Mouse (Mus musculus) stomach, embryonic 16.5 days (tissue): ENCODE data around the gene Gprc5c. TPM values are rescaled to one million over a fixed set of nuclear protein-coding genes. Genes with fewer than 3 reads are reported as not detected.

Experiments used
- ATAC-seq: fragments of 200-750 bp; cut with Nextera tagmentation; 2 replicates; pipeline ENCODE4 v1.8.0; 2017; ENCODE audit warnings: moderate number of reproducible peaks, moderate TSS enrichment; ENCODE audit not compliant: insufficient read depth, low FRiP score
- H3K27ac ChIP-seq: fragments of 300-500 bp; sonication (generic); 2 replicates; pipeline ENCODE4 v1.5.1; 2014; ENCODE audit warnings: low read length
- H3K27me3 ChIP-seq: fragments of 300-500 bp; sonication (generic); 2 replicates; pipeline ENCODE4 v1.6.1; 2014; ENCODE audit warnings: low read length, control low read depth, mixed read lengths; ENCODE audit not compliant: control insufficient read depth, insufficient read depth
- H3K36me3 ChIP-seq: fragments of 300-500 bp; sonication (generic); 2 replicates; pipeline ENCODE4 v1.6.1; 2014; ENCODE audit warnings: low read length; ENCODE audit not compliant: control insufficient read depth, insufficient read depth
- H3K4me1 ChIP-seq: fragments of 300-500 bp; sonication (generic); 2 replicates; pipeline ENCODE4 v1.6.1; 2014; ENCODE audit warnings: low read length, control low read depth, mixed read lengths; ENCODE audit not compliant: control insufficient read depth, insufficient read depth
- H3K4me2 ChIP-seq: fragments of 300-500 bp; sonication (generic); 2 replicates; pipeline ENCODE4 v1.6.1; 2014; ENCODE audit warnings: low read depth, low read length, mixed read lengths
- H3K4me3 ChIP-seq: fragments of 300-500 bp; sonication (generic); replicated peaks from 2 replicates; pipeline ENCODE4 v1.5.1; 2014; ENCODE audit warnings: mild to moderate bottlenecking, low read length
- H3K9ac ChIP-seq: fragments of 300-500 bp; sonication (generic); 2 replicates; pipeline ENCODE4 v1.6.1; 2014; ENCODE audit warnings: low read length
- H3K9me3 ChIP-seq: fragments of 300-500 bp; sonication (generic); replicated peaks from 2 replicates; pipeline ENCODE4 v1.6.1; 2016; ENCODE audit warnings: low read length, control low read depth; ENCODE audit not compliant: control insufficient read depth
- WGBS: fragments of 180-500 bp; shearing (Covaris S2); extraction: QIAGEN DNeasy Blood & Tissue Kit; methylation state at CpG from one replicate; pipeline ENCODE4 v1.1.7; 2014; 5-methylcytosine and 5-hydroxymethylcytosine counted together
- polyA plus RNA-seq: library from polyadenylated mRNA; unstranded; fragments of >200 nt; fragmentation: Nextera tagmentation; extraction: Ambion mirVana; gene quantifications from 2 replicates; pipeline ENCODE4 v1.2.1, GENCODE M21; 2015

The Gprc5c gene
- polyA plus RNA-seq, 1 experiment from 2014 or later: 23.0 TPM

- Histone ChIP-seq H3K9ac (no peak overlapping the region), H3K4me1 (peaks cover 3% of the 10 kb centered on the region; the same call in 1 of the 2 replicates), H3K27me3 (no peaks in the 10 kb centered on the region), H3K27ac (no peak overlapping the region), H3K4me3 (no peak overlapping the region), H3K4me2 (no peak overlapping the region), H3K9me3 (no peaks in the 10 kb centered on the region), H3K36me3 (no peaks in the 10 kb centered on the region)
- no peak for ATAC-seq
These were observed 29.2 kb downstream of the Gprc5c start for GRCm38 (mm10) chr11:114880185-114880584.

DNA sequence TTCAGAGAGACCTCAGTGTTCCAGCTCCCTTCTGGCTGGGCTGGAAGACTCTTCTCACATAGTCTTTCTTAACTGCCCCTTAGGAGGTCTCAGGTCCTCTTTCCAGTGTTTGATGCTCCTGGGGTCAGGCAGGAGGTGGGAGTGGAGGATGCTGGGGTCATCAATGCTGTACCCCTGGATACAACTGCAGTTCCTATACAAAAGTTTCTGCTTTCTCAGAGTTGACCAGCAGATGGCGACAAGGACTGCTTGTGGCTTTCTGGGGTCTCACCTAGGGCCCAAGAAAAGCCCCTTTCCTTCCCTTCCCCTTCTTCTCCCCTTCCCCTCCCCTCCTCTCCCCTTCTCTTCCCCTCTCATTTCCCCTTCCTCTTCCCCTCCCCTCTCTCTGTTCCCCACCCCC lies 29.6 kb downstream of the Gprc5c start:
- WGBS: 0% methylated on average over 1 of the region's 1 CpGs
- ATAC-seq: no peak
- Histone ChIP-seq H3K27ac (no peak overlapping the region), H3K9me3 (no peaks in the 10 kb centered on the region), H3K4me2 (no peak overlapping the region), H3K4me1 (peaks cover 3% of the 10 kb centered on the region; the same call in 1 of the 2 replicates), H3K36me3 (no peaks in the 10 kb centered on the region), H3K4me3 (no peak overlapping the region), H3K9ac (no peak overlapping the region), H3K27me3 (no peaks in the 10 kb centered on the region)

- WGBS: 91% methylated on average over 4 of the region's 4 CpGs
These were observed 32.4 kb downstream of the Gprc5c start for GRCm38 (mm10) chr11:114883251-114883789.

DNA sequence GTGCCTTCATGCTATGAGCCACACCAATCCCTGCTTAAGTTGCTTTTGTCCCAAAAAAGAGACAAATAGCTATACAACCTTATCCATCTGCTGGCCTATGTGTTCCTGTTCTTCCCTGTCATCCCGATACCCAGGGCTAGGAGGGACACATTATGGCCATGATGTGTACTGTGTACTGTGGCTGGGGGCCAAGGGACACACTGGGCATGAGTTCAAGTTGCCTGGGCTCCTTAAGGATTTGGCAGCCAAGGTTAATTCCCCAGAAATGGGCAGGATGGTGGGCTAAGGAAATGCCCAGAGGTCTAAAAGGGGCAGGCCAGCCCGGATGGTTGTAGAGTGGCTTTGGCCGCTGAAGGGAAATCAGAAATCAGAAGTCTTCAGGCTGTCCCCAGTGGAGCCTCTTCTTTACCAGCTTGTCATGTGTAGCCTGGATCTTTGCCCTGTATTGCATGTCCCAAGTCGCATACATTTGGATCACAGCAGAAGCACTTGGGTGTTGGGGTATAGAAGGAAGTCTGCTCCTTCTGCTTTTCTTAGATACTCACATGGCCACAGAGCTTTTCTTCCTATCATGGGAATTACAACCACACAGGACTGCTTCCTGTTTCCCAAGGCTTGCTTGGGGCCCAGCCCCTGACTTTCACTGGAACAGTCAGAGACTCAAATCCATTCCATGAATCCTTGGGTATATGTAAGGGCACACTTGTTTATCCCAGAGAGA lies 33.6 kb downstream of the Gprc5c start:
- no peaks in the 10 kb centered on the region for H3K36me3 ChIP-seq
- peaks cover 3% of the 10 kb centered on the region; the same call in 1 of the 2 replicates for H3K4me1 ChIP-seq
- H3K9me3 ChIP-seq: no peaks in the 10 kb centered on the region
- 84% methylated on average over 4 of the region's 4 CpGs for WGBS
- H3K4me3 ChIP-seq: no peak overlapping the region
- no peak for ATAC-seq
- H3K27me3 ChIP-seq: no peaks in the 10 kb centered on the region
- no peak overlapping the region for H3K9ac ChIP-seq
- H3K4me2 ChIP-seq: no peak overlapping the region
- no peak overlapping the region for H3K27ac ChIP-seq

More at GRCm38 (mm10) chr11:114883251-114883789, 32.4 kb downstream of the Gprc5c start:
- Histone ChIP-seq H3K4me1 (peaks cover 3% of the 10 kb centered on the region; the same call in 1 of the 2 replicates), H3K9me3 (no peaks in the 10 kb centered on the region), H3K27ac (no peak overlapping the region), H3K4me3 (no peak overlapping the region), H3K4me2 (no peak overlapping the region), H3K9ac (no peak overlapping the region), H3K27me3 (no peaks in the 10 kb centered on the region), H3K36me3 (no peaks in the 10 kb centered on the region)
- ATAC-seq: no peak

DNA sequence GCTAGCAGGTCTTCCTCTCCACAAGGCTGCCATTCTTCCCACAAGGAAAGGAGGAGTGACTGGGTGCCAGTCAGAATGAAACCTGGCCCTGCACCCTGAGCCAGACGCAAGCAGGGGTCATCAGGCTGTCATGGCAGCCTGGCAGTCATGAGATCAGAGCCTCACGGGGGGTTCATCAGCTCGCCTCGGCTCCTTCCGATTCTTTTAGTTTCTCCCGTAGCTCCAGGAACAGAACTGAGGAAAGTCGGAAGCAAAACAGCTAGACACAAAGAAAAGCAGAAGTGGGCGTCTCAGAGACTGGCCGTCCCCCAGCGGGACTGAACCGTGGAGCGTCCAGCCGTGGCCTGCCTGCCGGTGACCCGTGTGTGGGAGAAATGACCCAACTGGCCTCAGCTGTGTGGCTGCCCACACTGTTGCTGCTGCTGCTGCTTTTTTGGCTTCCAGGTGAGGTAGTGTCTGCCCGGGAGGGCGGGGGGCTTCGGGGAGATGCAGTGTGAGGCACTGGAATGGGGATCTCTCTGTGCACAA lies 39.1 kb downstream of the Gprc5c start, which contains the start of gene Cd300a:
Gene Cd300a, plus strand, starts transcription at position 51 of the 528 bp plus-strand sequence.
- ATAC-seq: no peak
- no peaks in the 10 kb centered on the region for H3K27me3 ChIP-seq
- H3K4me1 ChIP-seq: no peaks in the 10 kb centered on the region
- no peak within 1 kb of the TSS for H3K4me3 ChIP-seq
- no peaks in the 10 kb centered on the region for H3K36me3 ChIP-seq
- H3K4me2 ChIP-seq: no peak within 1 kb of the TSS
- no peak within 1 kb of the TSS for H3K27ac ChIP-seq
- WGBS: 70% methylated on average over 18 of the region's 18 CpGs
- H3K9me3 ChIP-seq: no peaks in the 10 kb centered on the region
- H3K9ac ChIP-seq: no peak within 1 kb of the TSS

DNA sequence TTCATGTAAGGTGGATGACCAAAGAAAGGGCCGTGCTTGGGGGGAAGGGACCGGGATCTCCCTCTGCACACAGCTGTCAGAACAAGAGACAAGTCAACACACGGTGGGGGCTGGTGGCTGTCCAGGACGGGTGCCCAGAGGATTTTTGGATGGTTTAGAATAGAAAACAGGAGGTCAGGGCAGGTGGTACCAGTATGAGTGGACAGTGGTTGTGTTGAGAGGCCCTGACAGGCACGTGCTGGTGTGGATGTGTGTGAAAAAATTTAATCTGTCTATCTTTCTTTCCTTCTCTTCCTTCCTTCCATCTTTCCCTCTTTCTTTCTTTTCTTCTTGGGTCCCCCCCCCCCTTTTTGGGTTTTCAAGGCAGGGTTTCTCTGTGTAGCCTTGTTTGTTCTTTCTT lies 39.6 kb downstream of the Gprc5c start:
- no peak for ATAC-seq

GRCm38 (mm10) chr11:114896085-114896484 lies 45.1 kb downstream of the Gprc5c start:
- Histone ChIP-seq H3K4me3 (no peak overlapping the region), H3K27me3 (no peaks in the 10 kb centered on the region), H3K36me3 (no peaks in the 10 kb centered on the region), H3K27ac (no peak overlapping the region), H3K9me3 (no peaks in the 10 kb centered on the region), H3K4me1 (no peaks in the 10 kb centered on the region), H3K9ac (no peak overlapping the region), H3K4me2 (no peak overlapping the region)
- WGBS: 78% methylated on average over 3 of the region's 3 CpGs
- no peak for ATAC-seq

More for the DNA sequence above, 39.6 kb downstream of the Gprc5c start:
- H3K4me2 ChIP-seq: no peak overlapping the region
- H3K9me3 ChIP-seq: no peaks in the 10 kb centered on the region
- 50% methylated on average over 5 of the region's 5 CpGs for whole genome bisulfite sequencing
- no peaks in the 10 kb centered on the region for H3K4me1 ChIP-seq
- no peak overlapping the region for H3K9ac ChIP-seq
- H3K27ac ChIP-seq: no peak overlapping the region
- no peaks in the 10 kb centered on the region for H3K36me3 ChIP-seq
- H3K27me3 ChIP-seq: no peaks in the 10 kb centered on the region
- H3K4me3 ChIP-seq: no peak overlapping the region

- ATAC-seq: no peak
- Histone ChIP-seq H3K4me2 (no peak overlapping the region), H3K4me3 (no peak overlapping the region), H3K27me3 (no peaks in the 10 kb centered on the region), H3K36me3 (no peaks in the 10 kb centered on the region), H3K9me3 (no peaks in the 10 kb centered on the region), H3K4me1 (no peaks in the 10 kb centered on the region), H3K9ac (no peak overlapping the region), H3K27ac (no peak overlapping the region)
- 56% methylated on average over 1 of the region's 1 CpGs for WGBS
These were observed 47.1 kb downstream of the Gprc5c start for GRCm38 (mm10) chr11:114898026-114898425.

DNA sequence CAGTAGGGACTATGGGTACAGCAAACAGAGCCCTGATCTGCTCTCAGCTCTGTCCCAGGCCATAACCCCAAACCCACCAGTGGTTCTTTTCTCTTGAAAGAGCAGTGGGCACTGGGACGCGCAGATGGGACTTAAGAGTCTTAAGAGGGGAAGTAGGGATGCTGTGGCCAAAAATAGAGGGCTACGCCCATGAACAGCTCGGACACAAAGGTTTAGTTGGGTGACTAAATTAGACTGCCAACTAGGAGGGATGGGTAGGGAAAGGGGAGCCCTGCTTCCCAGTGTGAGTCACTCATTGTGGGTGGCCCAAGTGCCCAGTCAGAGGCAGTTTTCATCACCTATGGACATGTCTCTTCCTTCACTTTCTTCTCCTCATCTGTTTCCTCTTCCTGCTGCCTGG lies 52.3 kb downstream of the Gprc5c start:
- Histone ChIP-seq H3K27ac (no peak overlapping the region), H3K36me3 (no peaks in the 10 kb centered on the region), H3K9ac (no peak overlapping the region), H3K9me3 (no peaks in the 10 kb centered on the region), H3K27me3 (no peaks in the 10 kb centered on the region), H3K4me1 (no peaks in the 10 kb centered on the region), H3K4me2 (no peak overlapping the region), H3K4me3 (no peak overlapping the region)
- WGBS: 95% methylated on average over 4 of the region's 4 CpGs
- no peak for ATAC-seq
